Mouse (Mus musculus) ES-Bruce4 (cell line): ENCODE data around the gene Prn. TPM values are rescaled to one million over a fixed set of nuclear protein-coding genes. Genes with fewer than 3 reads are reported as not detected.

Experiments
- H3K27ac ChIP-seq: 2 replicates; pipeline ENCODE4 v1.5.1; 2012; ENCODE audit warnings: low read length, inconsistent platforms; ENCODE audit not compliant: insufficient read depth
- H3K27me3 ChIP-seq: 2 replicates; pipeline ENCODE4 v1.6.1; 2012; ENCODE audit warnings: mild to moderate bottlenecking, low read length, inconsistent platforms; ENCODE audit not compliant: control insufficient read depth, poor library complexity, insufficient read depth, severe bottlenecking
- H3K36me3 ChIP-seq: 2 replicates; pipeline ENCODE4 v1.6.1; 2012; ENCODE audit warnings: inconsistent platforms, mild to moderate bottlenecking, low read length, moderate library complexity; ENCODE audit not compliant: control insufficient read depth, poor library complexity, insufficient read depth, severe bottlenecking
- H3K4me1 ChIP-seq: one replicate; pipeline ENCODE4 v1.8.1; 2011; ENCODE audit warnings: low read length; ENCODE audit not compliant: control insufficient read depth, insufficient read depth
- H3K4me3 ChIP-seq: 2 replicates; pipeline ENCODE4 v1.5.1; 2011; ENCODE audit warnings: low read depth, mild to moderate bottlenecking, low read length
- H3K9ac ChIP-seq: 2 replicates; pipeline ENCODE4 v1.6.1; 2012; ENCODE audit warnings: low read depth, mild to moderate bottlenecking, inconsistent platforms; ENCODE audit not compliant: poor library complexity, severe bottlenecking
- H3K9me3 ChIP-seq: replicated peaks from 2 replicates; pipeline ENCODE4 v1.6.1; 2012; ENCODE audit warnings: mild to moderate bottlenecking, low read length, inconsistent platforms; ENCODE audit not compliant: control insufficient read depth, poor library complexity, insufficient read depth, severe bottlenecking
- CTCF ChIP-seq: IDR thresholded peaks from one replicate; pipeline ENCODE4 v1.8.1; 2011; ENCODE audit warnings: low read depth, low read length
- EP300 ChIP-seq: IDR thresholded peaks from 2 replicates; pipeline ENCODE4 v1.6.1; 2011; ENCODE audit warnings: low read depth, low read length; ENCODE audit not compliant: insufficient read depth
- POLR2A ChIP-seq: IDR thresholded peaks from one replicate; pipeline ENCODE4 v1.8.1; 2011; ENCODE audit warnings: low read length; ENCODE audit not compliant: insufficient read depth
- polyA plus RNA-seq: library from polyadenylated mRNA; stranded (reverse); fragments of >200 nt; gene quantifications from 2 replicates; pipeline ENCODE4 v1.2.4, GENCODE M21; 2011; ENCODE audit warnings: low read depth; ENCODE audit not compliant: missing spikeins, insufficient read depth, insufficient read length

Prn gene
- polyA plus RNA-seq, 1 experiment = not detected

GRCm38 (mm10) chr2:131908351-131908861 lies 1.4 kb upstream of the Prn start:
- no peak overlapping the region for H3K4me3 ChIP-seq
- no peak overlapping the region for H3K9ac ChIP-seq
- H3K27ac ChIP-seq = no peak overlapping the region

GRCm38 (mm10) chr2:131908906-131909305 lies 851 bp upstream of the Prn start:
- Histone ChIP-seq H3K9me3 (no peaks in the 10 kb centered on the region; the same call in 1 of the 2 replicates), H3K36me3 (no peaks in the 10 kb centered on the region), H3K27ac (no peak overlapping the region), H3K4me1 (no peaks in the 10 kb centered on the region), H3K4me3 (no peak overlapping the region), H3K9ac (no peak overlapping the region), H3K27me3 (no peaks in the 10 kb centered on the region)
- no peak for TF ChIP-seq POLR2A
- TF ChIP-seq CTCF = no peak
- TF ChIP-seq EP300 = no peak

More at GRCm38 (mm10) chr2:131908351-131908861, 1.4 kb upstream of the Prn start:
- Histone ChIP-seq H3K36me3 (no peaks in the 10 kb centered on the region), H3K4me1 (no peaks in the 10 kb centered on the region), H3K9me3 (no peaks in the 10 kb centered on the region; the same call in 1 of the 2 replicates), H3K27me3 (no peaks in the 10 kb centered on the region)
- no peak for TF ChIP-seq POLR2A
- TF ChIP-seq CTCF = no peak
- TF ChIP-seq EP300 = no peak

GRCm38 (mm10) chr2:131910847-131911246 lies 1.1 kb downstream of the Prn start:
- Histone ChIP-seq H3K27ac (no peak overlapping the region), H3K4me1 (no peaks in the 10 kb centered on the region), H3K27me3 (no peaks in the 10 kb centered on the region), H3K9ac (no peak overlapping the region), H3K4me3 (no peak overlapping the region), H3K9me3 (no peaks in the 10 kb centered on the region; the same call in 1 of the 2 replicates), H3K36me3 (no peaks in the 10 kb centered on the region)
- TF ChIP-seq EP300 = no peak
- TF ChIP-seq POLR2A = no peak
- TF ChIP-seq CTCF = no peak

- H3K9me3 ChIP-seq = no peaks in the 10 kb centered on the region; the same call in 1 of the 2 replicates
- no peak for TF ChIP-seq POLR2A
- TF ChIP-seq CTCF = no peak
- no peak for TF ChIP-seq EP300
- no peak overlapping the region for H3K4me3 ChIP-seq
- no peaks in the 10 kb centered on the region for H3K4me1 ChIP-seq
- no peak overlapping the region for H3K9ac ChIP-seq
- H3K27ac ChIP-seq = no peak overlapping the region
- no peaks in the 10 kb centered on the region for H3K27me3 ChIP-seq
- H3K36me3 ChIP-seq = no peaks in the 10 kb centered on the region
These were observed 1.6 kb downstream of the Prn start for GRCm38 (mm10) chr2:131911341-131911740.

- no peak overlapping the region for H3K27ac ChIP-seq
- no peaks in the 10 kb centered on the region for H3K27me3 ChIP-seq
- no peak overlapping the region for H3K4me3 ChIP-seq
- no peaks in the 10 kb centered on the region for H3K36me3 ChIP-seq
- H3K4me1 ChIP-seq = no peaks in the 10 kb centered on the region
- H3K9me3 ChIP-seq = peaks cover 8% of the 10 kb centered on the region; the same call in 1 of the 2 replicates
- H3K9ac ChIP-seq = no peak overlapping the region
- no peak for TF ChIP-seq CTCF
- no peak for TF ChIP-seq POLR2A
- TF ChIP-seq EP300 = no peak
These were observed 2.9 kb downstream of the Prn start for GRCm38 (mm10) chr2:131912526-131913258.
